Mouse (Mus musculus): ENCODE measurements around the gene Bri3. TPM values are rescaled to one million over a fixed set of nuclear protein-coding genes. Genes with fewer than 3 reads are reported as not detected.

Gene Bri3
- polyA plus RNA-seq (2014; fragmentation: Illumina TruSeq; extraction: RNeasy Lipid Tissue Mini Kit (QIAGEN cat#74804); ENCODE audit: low read depth, low replicate concordance) = 128 TPM

DNA sequence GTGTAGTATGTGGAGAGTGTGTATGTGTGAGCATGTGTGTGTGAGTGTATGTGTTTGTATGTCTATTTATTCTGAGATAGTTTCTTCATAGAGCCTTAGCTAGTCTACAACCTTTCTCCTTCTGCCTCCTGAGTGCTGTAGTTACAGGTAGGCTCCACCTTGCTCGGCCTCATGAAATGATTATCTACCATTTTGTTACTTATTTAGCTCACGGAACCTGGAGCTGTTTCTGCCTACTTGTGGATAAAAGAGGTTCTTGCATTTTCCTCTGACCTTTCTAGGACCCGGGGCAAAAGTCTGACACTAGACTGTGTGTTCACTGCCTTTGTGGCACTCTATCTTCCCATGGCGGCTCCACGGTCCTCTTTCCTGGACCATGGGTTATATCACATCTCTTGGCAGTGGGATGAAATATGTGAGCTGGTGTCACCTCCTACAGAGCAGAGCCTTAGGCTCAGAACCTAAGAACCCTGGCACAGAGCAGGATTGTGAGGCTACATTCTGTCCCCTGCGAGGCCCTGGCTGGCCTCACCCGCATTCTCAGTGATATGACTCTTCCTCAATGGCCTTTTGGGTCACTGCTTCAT lies at the start of gene Bri3:
TSS of gene Bri3 (plus strand) at position 537 of the 587 bp plus-strand sequence.

DNA sequence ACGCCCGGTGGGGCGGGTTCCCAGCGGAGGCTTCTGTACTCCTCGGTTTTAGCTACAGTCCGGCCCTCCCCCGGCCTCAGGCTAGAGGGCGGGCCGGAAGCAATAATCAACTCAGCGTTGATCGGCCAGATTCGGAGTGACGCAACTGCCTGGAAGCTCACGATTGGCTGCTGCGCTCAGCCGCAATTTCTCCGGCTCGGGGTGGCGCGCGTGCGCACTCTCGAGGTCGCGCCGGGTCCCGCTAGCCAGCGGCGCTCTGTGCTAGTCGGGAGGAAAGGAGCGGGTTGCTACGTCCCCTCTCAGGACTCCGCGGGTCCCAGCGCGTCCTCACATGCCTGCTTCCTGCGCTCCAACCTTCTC lies 20.8 kb upstream of the Bri3 start, which contains the start of gene Tecpr1:
TSS of gene Tecpr1 (minus strand) at position 113 of the 360 bp plus-strand sequence.

GRCm38 (mm10) chr5:144357881-144358591 lies 113.8 kb downstream of the Bri3 start, which contains the start of gene Baiap2l1:
Baiap2l1 (minus strand) TSS chr5:144358112.

Other genes with a start within 250 kb of the Bri3 start
- 99.8 TPM for gene Ccz1, start 229.6 kb upstream of the Bri3 start, polyA plus RNA-seq (2014; fragmentation: Illumina TruSeq; extraction: RNeasy Lipid Tissue Mini Kit (QIAGEN cat#74804); ENCODE audit: low read depth, low replicate concordance)
- gene Ocm, start 217.8 kb upstream of the Bri3 start, polyA plus RNA-seq (2014; fragmentation: Illumina TruSeq; extraction: RNeasy Lipid Tissue Mini Kit (QIAGEN cat#74804); ENCODE audit: low read depth, low replicate concordance) = not detected
- gene Lmtk2, start 144.0 kb upstream of the Bri3 start, polyA plus RNA-seq (2014; fragmentation: Illumina TruSeq; extraction: RNeasy Lipid Tissue Mini Kit (QIAGEN cat#74804); ENCODE audit: low read depth, low replicate concordance) = 17.5 TPM
- gene Bhlha15, start 54.2 kb upstream of the Bri3 start, polyA plus RNA-seq (2014; fragmentation: Illumina TruSeq; extraction: RNeasy Lipid Tissue Mini Kit (QIAGEN cat#74804); ENCODE audit: low read depth, low replicate concordance) = not detected
- 2.0 TPM for gene Tecpr1, start 20.8 kb upstream of the Bri3 start, polyA plus RNA-seq (2014; fragmentation: Illumina TruSeq; extraction: RNeasy Lipid Tissue Mini Kit (QIAGEN cat#74804); ENCODE audit: low read depth, low replicate concordance)
- gene Baiap2l1, start 113.7 kb downstream of the Bri3 start, polyA plus RNA-seq (2014; fragmentation: Illumina TruSeq; extraction: RNeasy Lipid Tissue Mini Kit (QIAGEN cat#74804); ENCODE audit: low read depth, low replicate concordance) = 28.9 TPM